Mouse (Mus musculus): ENCODE measurements around the gene Ugt2b1. TPM values are rescaled to one million over a fixed set of nuclear protein-coding genes. Genes with fewer than 3 reads are reported as not detected.

The Ugt2b1 gene
- polyA plus RNA-seq, 1 experiment from 2014 or later = not detected

- no peak for DNase-seq (ENCODE audit: low spot score)
- WGBS = 54% methylated on average over 3 of the region's 3 CpGs
- Histone ChIP-seq H3K9me3 (no peaks in the 10 kb centered on the region), H3K4me1 (no peaks in the 10 kb centered on the region), H3K36me3 (replicated peaks) (no peaks in the 10 kb centered on the region), H3K27ac (replicated peaks) (no peak overlapping the region), H3K4me3 (no peak overlapping the region), H3K27me3 (replicated peaks; ENCODE audit: low read depth, poor library complexity, severe bottlenecking) (no peaks in the 10 kb centered on the region)
These were observed 39.7 kb downstream of the Ugt2b1 start for GRCm38 (mm10) chr5:86886620-86887019.

DNA sequence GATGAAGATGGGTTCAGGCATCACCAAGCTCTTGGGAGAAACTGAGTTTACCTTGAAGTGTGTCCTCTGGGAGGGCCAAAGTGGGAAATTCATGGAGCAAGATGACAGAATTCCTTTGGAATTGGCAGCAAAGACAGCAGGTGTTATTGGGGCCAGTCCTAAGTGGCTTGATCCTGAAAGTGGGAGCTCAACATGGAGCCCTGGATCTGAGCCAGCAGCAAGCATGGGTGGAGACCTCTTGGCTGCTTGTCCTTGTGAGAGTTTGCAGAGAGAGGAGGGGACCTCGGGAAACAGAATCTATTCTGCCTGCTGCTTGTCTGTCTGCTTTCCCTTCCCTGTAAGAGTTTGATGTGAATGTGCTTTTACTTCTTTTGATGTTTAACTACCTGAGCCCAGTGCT lies 54.5 kb downstream of the Ugt2b1 start:
- DNase-seq (ENCODE audit: low spot score) = no peak
- Histone ChIP-seq H3K4me3 (no peak overlapping the region), H3K9me3 (no peaks in the 10 kb centered on the region), H3K4me1 (no peaks in the 10 kb centered on the region), H3K27me3 (replicated peaks; ENCODE audit: low read depth, poor library complexity, severe bottlenecking) (no peaks in the 10 kb centered on the region), H3K27ac (replicated peaks) (no peak overlapping the region), H3K36me3 (replicated peaks) (no peaks in the 10 kb centered on the region)
- 68% methylated on average over 1 of the region's 1 CpGs for WGBS

Other genes starting within 250 kb of the Ugt2b1 start
- not detected in 2 replicates for gene Tmprss11e, start 180.7 kb downstream of the Ugt2b1 start, polyA plus RNA-seq (2016; fragmentation: Nextera tagmentation; extraction: Ambion mirVana)
- gene Ythdc1, start 122.3 kb downstream of the Ugt2b1 start, polyA plus RNA-seq (2016; fragmentation: Nextera tagmentation; extraction: Ambion mirVana) = 40.0 and 43.7 TPM in 2 replicates
- 0.06 TPM in 1 of 2 replicates, not detected in the other for gene Ugt2b34, start 19.6 kb downstream of the Ugt2b1 start, polyA plus RNA-seq (2016; fragmentation: Nextera tagmentation; extraction: Ambion mirVana)
- not detected in 2 replicates for gene Ugt2b35, start 74.3 kb upstream of the Ugt2b1 start, polyA plus RNA-seq (2016; fragmentation: Nextera tagmentation; extraction: Ambion mirVana)
- not detected in 2 replicates for gene Ugt2b36, start 166.0 kb upstream of the Ugt2b1 start, polyA plus RNA-seq (2016; fragmentation: Nextera tagmentation; extraction: Ambion mirVana)
- not detected in 2 replicates for gene Ugt2b5, start 213.8 kb upstream of the Ugt2b1 start, polyA plus RNA-seq (2016; fragmentation: Nextera tagmentation; extraction: Ambion mirVana)